Mouse (Mus musculus) G1E-ER4 (cell line): ENCODE data around the gene Bst1. TPM values are rescaled to one million over a fixed set of nuclear protein-coding genes. Genes with fewer than 3 reads are reported as not detected.

Experiments used
- GATA1 ChIP-seq: IDR thresholded peaks from one replicate; pipeline ENCODE4 v1.8.0; 2012; ENCODE audit warnings: low read length, inconsistent platforms
- polyA plus RNA-seq: library from polyadenylated mRNA; stranded (reverse); fragments of >175 nt; gene quantifications from 2 replicates; pipeline ENCODE4 v1.2.3, GENCODE M21; 2012

Gene Bst1
- polyA plus RNA-seq, 1 experiment, result not detected

GRCm38 (mm10) chr5:43865316-43865715 lies 46.6 kb downstream of the Bst1 start:
- TF ChIP-seq GATA1, result no peak

- TF ChIP-seq GATA1, result no peak
These were observed 49.6 kb downstream of the Bst1 start, which contains the start of gene Cd38 for GRCm38 (mm10) chr5:43868253-43868652. Gene Cd38, plus strand, starts transcription at chr5:43868553.

- no peak for TF ChIP-seq GATA1
These were observed 50.3 kb downstream of the Bst1 start for GRCm38 (mm10) chr5:43868711-43869600.

DNA sequence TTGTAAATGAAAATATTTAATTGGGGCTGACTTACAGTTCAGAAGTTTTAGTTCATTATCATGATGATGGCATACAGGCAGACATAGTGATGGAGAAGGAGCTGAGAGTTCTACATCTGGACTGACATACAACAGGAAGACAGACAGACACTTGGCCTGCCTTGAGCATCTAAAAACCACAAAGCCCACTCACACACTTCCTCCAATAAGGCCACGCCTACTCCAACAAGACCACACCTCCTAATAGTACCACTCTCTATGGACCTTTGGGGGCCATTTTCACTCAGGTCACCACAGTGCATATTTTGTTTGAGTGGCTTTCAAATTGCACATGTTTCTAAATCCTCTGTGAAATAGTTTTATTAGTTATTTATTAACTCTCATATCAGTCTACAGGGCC lies 53.2 kb downstream of the Bst1 start:
- TF ChIP-seq GATA1, result no peak

DNA sequence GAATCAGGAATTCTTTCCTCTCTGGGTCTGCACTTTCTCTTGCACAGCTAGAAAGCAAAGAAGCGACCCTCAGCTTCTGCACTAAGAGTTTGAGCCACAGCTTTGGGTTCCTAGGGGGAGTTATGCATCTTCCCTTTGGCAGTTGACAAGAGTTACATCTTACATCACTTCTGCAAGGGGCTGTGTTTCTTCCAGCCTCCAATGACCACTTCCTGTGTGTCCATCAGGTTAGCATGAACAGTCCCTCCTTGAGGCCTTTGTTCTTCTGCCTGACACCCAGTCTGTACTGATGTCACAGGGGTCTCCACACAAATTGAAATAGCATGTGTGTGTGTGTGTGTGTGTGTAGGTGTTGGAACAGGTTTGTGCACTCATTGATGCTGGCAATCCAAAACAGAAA lies 54.0 kb downstream of the Bst1 start:
- TF ChIP-seq GATA1, result no peak

GRCm38 (mm10) chr5:43882034-43882433 lies 63.3 kb downstream of the Bst1 start:
- TF ChIP-seq GATA1, result no peak

GRCm38 (mm10) chr5:43885060-43885820 lies 66.6 kb downstream of the Bst1 start:
- TF ChIP-seq GATA1, result no peak

GRCm38 (mm10) chr5:43892386-43892785 lies 73.7 kb downstream of the Bst1 start:
- TF ChIP-seq GATA1, result no peak

Other genes with a start within 250 kb of the Bst1 start
- gene Cc2d2a, start 156.5 kb upstream of the Bst1 start, polyA plus RNA-seq, result not detected in 2 replicates
- gene Fbxl5, start 2.8 kb downstream of the Bst1 start, polyA plus RNA-seq, result 10.1 and 12.0 TPM in 2 replicates
- gene Cd38, start 49.7 kb downstream of the Bst1 start, polyA plus RNA-seq, result not detected in 2 replicates
- gene Gm7879, start 94.3 kb downstream of the Bst1 start, polyA plus RNA-seq, result 0.11 TPM in 1 of 2 replicates, not detected in the other
- gene Fgfbp1, start 162.9 kb downstream of the Bst1 start, polyA plus RNA-seq, result not detected in 2 replicates